In the genomic region with DNA sequence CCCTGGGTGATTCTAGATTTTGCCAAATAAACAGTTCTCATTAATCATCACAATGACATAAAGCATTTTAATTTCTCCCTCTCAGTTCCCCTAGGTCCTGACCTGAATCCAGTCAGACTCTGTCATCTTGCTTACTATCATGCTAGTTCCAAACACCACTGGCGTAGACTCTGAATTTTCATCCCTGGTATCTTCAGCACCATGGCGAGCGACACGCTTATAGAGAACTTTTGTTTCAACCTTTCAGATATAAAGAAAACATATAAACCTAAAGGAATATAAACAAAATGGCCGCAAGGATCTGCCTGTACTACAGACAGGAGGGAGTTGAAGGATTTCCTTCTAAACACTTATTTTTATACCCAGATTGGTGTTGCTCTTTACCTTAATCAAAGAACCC, we compare ENCODE assay signal across 24 mouse cellular contexts.
DNase-seq lines count a peak whose midpoint lies in the region; ATAC-seq and TF ChIP-seq lines count a peak whose summit lies in the region.
"Had no signal": no experiment of that assay in that cellular context is flagged by ENCODE, and none has a peak within 500 bp of the region (broad histone marks: within the 10 kb centered on the region; RNA-seq: fewer than 3 reads in every experiment).

No protein-coding gene starts in this region.

- H3K36me3 ChIP-seq in lung, embryonic 14.5 days (ENCODE audit: insufficient read depth): no peaks in the 10 kb centered on the region
- no peaks in the 10 kb centered on the region for H3K36me3 ChIP-seq in embryonic facial prominence, embryonic 10.5 days (replicated peaks)
- H3K36me3 ChIP-seq: embryonic facial prominence, embryonic 15.5 days; heart, embryonic 12.5 days; limb, embryonic 15.5 days; midbrain, embryonic 15.5 days; stomach, embryonic 15.5 days had no signal

- H3K27ac ChIP-seq in lung, embryonic 14.5 days (ENCODE audit: low read depth): no peak overlapping the region
- H3K27ac ChIP-seq in embryonic facial prominence, embryonic 10.5 days (replicated peaks): no peak overlapping the region
- H3K27ac ChIP-seq: embryonic facial prominence, embryonic 15.5 days; gastrocnemius, adult 2 months; hindbrain, postnatal 0 days; limb, embryonic 15.5 days; midbrain, embryonic 15.5 days; stomach, embryonic 15.5 days had no signal

- H3K9me3 ChIP-seq in lung, embryonic 14.5 days (ENCODE audit: low read depth, low read length): no peaks in the 10 kb centered on the region
- no peaks in the 10 kb centered on the region for H3K9me3 ChIP-seq in embryonic facial prominence, embryonic 10.5 days
- H3K9me3 ChIP-seq: embryonic facial prominence, embryonic 15.5 days; heart, embryonic 12.5 days; limb, embryonic 15.5 days; megakaryocyte, embryonic 14.5 days; midbrain, embryonic 15.5 days; stomach, embryonic 15.5 days had no signal

- H3K27me3 ChIP-seq in lung, embryonic 14.5 days (ENCODE audit: insufficient read depth, low read length): no peaks in the 10 kb centered on the region
- H3K27me3 ChIP-seq in embryonic facial prominence, embryonic 10.5 days (replicated peaks; ENCODE audit: low read depth, poor library complexity, severe bottlenecking): no peaks in the 10 kb centered on the region
- H3K27me3 ChIP-seq: CH12.LX; embryonic facial prominence, embryonic 15.5 days; heart, embryonic 12.5 days; limb, embryonic 15.5 days; megakaryocyte, embryonic 14.5 days; midbrain, embryonic 15.5 days; stomach, embryonic 15.5 days had no signal

- ATAC-seq in lung, embryonic 14.5 days (ENCODE audit: insufficient read depth): no peak
- ATAC-seq: forebrain, postnatal 0 days; hindbrain, postnatal 0 days; midbrain, embryonic 15.5 days had no signal

- TF ChIP-seq CTCF in lung, embryonic 14.5 days (IDR thresholded peaks at IDR 0.05; ENCODE audit: low read depth): no peak

- H3K9ac ChIP-seq in lung, embryonic 14.5 days: no peak overlapping the region
- H3K9ac ChIP-seq: embryonic facial prominence, embryonic 15.5 days; forebrain, postnatal 0 days; heart, embryonic 12.5 days; limb, embryonic 15.5 days; midbrain, embryonic 15.5 days; stomach, embryonic 15.5 days had no signal

- H3K4me1 ChIP-seq in lung, embryonic 14.5 days (ENCODE audit: insufficient read depth): no peaks in the 10 kb centered on the region
- peaks cover 5% of the 10 kb centered on the region; the same call in 1 of the 2 replicates for H3K4me1 ChIP-seq in embryonic facial prominence, embryonic 10.5 days
- H3K4me1 ChIP-seq: embryonic facial prominence, embryonic 15.5 days; heart, embryonic 12.5 days; limb, embryonic 15.5 days; megakaryocyte, embryonic 14.5 days; midbrain, embryonic 15.5 days; stomach, embryonic 15.5 days had no signal

- no peak overlapping the region for H3K4me3 ChIP-seq in lung, embryonic 14.5 days (ENCODE audit: low read depth, low read length)
- no peak overlapping the region for H3K4me3 ChIP-seq in embryonic facial prominence, embryonic 10.5 days
- H3K4me3 ChIP-seq: embryonic facial prominence, embryonic 15.5 days; gastrocnemius, adult 2 months; heart, embryonic 12.5 days; limb, embryonic 15.5 days; megakaryocyte, embryonic 14.5 days; midbrain, embryonic 15.5 days; myocyte; stomach, embryonic 15.5 days had no signal

- DNase-seq in heart, adult 11 months: peak; percentile 46
- no peak for DNase-seq in heart, postnatal 4 days
- DNase-seq in lung, embryonic 14.5 days: peak; percentile 80
- DNase-seq in lung, postnatal 14 days: no peak
- peak; percentile 23 for DNase-seq in embryonic facial prominence, embryonic 10.5 days (ENCODE audit: low spot score)
- peak; percentile 30 for DNase-seq in mesoderm, embryonic 11.5 days (ENCODE audit: low read depth, low spot score)
- no peak for DNase-seq in MN1 (ENCODE audit: low spot score)
- no peak for DNase-seq in layer of hippocampus, adult 9-10 months (ENCODE audit: low spot score)
- DNase-seq: adrenal gland, postnatal 25 days; cerebellum, adult 11 months; cerebellum, postnatal 10 days; forebrain, postnatal 0 days; gastrocnemius, adult 2 months; kidney, adult 18-20 months; thymus, adult 18-20 months had no signal

- no peak overlapping the region for H3K4me2 ChIP-seq in lung, embryonic 14.5 days
- H3K4me2 ChIP-seq: embryonic facial prominence, embryonic 15.5 days; heart, embryonic 12.5 days; limb, embryonic 15.5 days; midbrain, embryonic 15.5 days; stomach, embryonic 15.5 days had no signal

- WGBS in lung, embryonic 14.5 days: 41% methylated on average over 5 of the region's 5 CpGs
- WGBS in embryonic facial prominence, embryonic 10.5 days: 65% methylated on average over 5 of the region's 5 CpGs

Comparison
In these comparisons a context has a peak if more than half of its experiments do, and no peak if none do; other contexts are left out.
1. DNase-seq: peak in heart, adult 11 months (single experiment), lung, embryonic 14.5 days (single experiment), embryonic facial prominence, embryonic 10.5 days (single experiment) and mesoderm, embryonic 11.5 days (single experiment); none in heart, postnatal 4 days (single experiment), lung, postnatal 14 days (single experiment), MN1 (single experiment) and layer of hippocampus, adult 9-10 months (single experiment).